Mouse (Mus musculus): Measurements from ENCODE around the gene Prmt2. TPM values are rescaled to one million over a fixed set of nuclear protein-coding genes. Genes with fewer than 3 reads are reported as not detected.

Gene Prmt2
- polyA plus RNA-seq, 1 experiment from 2014 or later = 211 TPM

MicroRNAs encoded within 50 kb of the gene (microRNA counts, 519-probe panel; counts per million panel counts)
- 2,193 counts per million, percentile 17 among the panel's probes with 10 or more counts for microRNA mmu-miR-678

Small RNA genes lying within 50 kb of the gene (microRNA-seq; reads per million reads assigned to microRNA genes)
- not detected for gene Mir678

Other genes starting within 250 kb of the Prmt2 start
- 12.0 and 12.4 TPM in 2 replicates for gene Zfp280b, start 205.2 kb downstream of the Prmt2 start, polyA plus RNA-seq (2015; fragmentation: Nextera tagmentation; extraction: Ambion mirVana)
- gene Slc5a4b, start 126.9 kb downstream of the Prmt2 start, polyA plus RNA-seq (2015; fragmentation: Nextera tagmentation; extraction: Ambion mirVana) = not detected in 2 replicates
- gene Slc5a4a, start 90.4 kb downstream of the Prmt2 start, polyA plus RNA-seq (2015; fragmentation: Nextera tagmentation; extraction: Ambion mirVana) = not detected in 2 replicates
- 3.2 and 3.9 TPM in 2 replicates for gene S100b, start 16.0 kb upstream of the Prmt2 start, polyA plus RNA-seq (2015; fragmentation: Nextera tagmentation; extraction: Ambion mirVana)
- gene Dip2a, start 107.4 kb upstream of the Prmt2 start, polyA plus RNA-seq (2015; fragmentation: Nextera tagmentation; extraction: Ambion mirVana) = 13.7 and 15.0 TPM in 2 replicates
- not detected in 2 replicates for gene AC141477.1, start 202.6 kb upstream of the Prmt2 start, polyA plus RNA-seq (2015; fragmentation: Nextera tagmentation; extraction: Ambion mirVana)
- 7.3 and 7.7 TPM in 2 replicates for gene Pcnt, start 204.9 kb upstream of the Prmt2 start, polyA plus RNA-seq (2015; fragmentation: Nextera tagmentation; extraction: Ambion mirVana)
- not detected in 2 replicates for gene 2610028H24Rik, start 211.2 kb upstream of the Prmt2 start, polyA plus RNA-seq (2015; fragmentation: Nextera tagmentation; extraction: Ambion mirVana)
- gene Mcm3ap, start 231.1 kb upstream of the Prmt2 start, polyA plus RNA-seq (2015; fragmentation: Nextera tagmentation; extraction: Ambion mirVana) = 54.6 and 61.3 TPM in 2 replicates
- gene Ybey, start 231.2 kb upstream of the Prmt2 start, polyA plus RNA-seq (2015; fragmentation: Nextera tagmentation; extraction: Ambion mirVana) = 6.0 and 7.3 TPM in 2 replicates